Mouse (Mus musculus) small intestine, adult 2 months (tissue): ENCODE results near the gene Mpv17l2.

ENCODE experiments used
- CTCF ChIP-seq: fragments of 200-500 bp; IDR thresholded peaks from 2 replicates; pipeline ENCODE4 v1.5.1; 2012; ENCODE audit warnings: low read depth, mild to moderate bottlenecking, control low read depth, inconsistent platforms, low read length, moderate library complexity, mixed read lengths; ENCODE audit not compliant: insufficient replicate concordance, insufficient read length; ENCODE audit errors: extremely low read depth
- POLR2A ChIP-seq: fragments of 200-500 bp; IDR thresholded peaks from 2 replicates; pipeline ENCODE4 v1.6.1; 2012; ENCODE audit warnings: low read depth, mild to moderate bottlenecking, control low read depth, inconsistent platforms, low read length, moderate library complexity

GRCm38 (mm10) chr8:70802786-70803510 lies 42.2 kb upstream of the Mpv17l2 start:
- TF ChIP-seq CTCF (no peak), POLR2A (no peak)
